Mouse (Mus musculus): ENCODE data around the gene Sap30. TPM values are rescaled to one million over a fixed set of nuclear protein-coding genes. Genes with fewer than 3 reads are reported as not detected.

Sap30 gene
- polyA plus RNA-seq, 1 experiment from 2014 or later: 42.9 TPM

DNA sequence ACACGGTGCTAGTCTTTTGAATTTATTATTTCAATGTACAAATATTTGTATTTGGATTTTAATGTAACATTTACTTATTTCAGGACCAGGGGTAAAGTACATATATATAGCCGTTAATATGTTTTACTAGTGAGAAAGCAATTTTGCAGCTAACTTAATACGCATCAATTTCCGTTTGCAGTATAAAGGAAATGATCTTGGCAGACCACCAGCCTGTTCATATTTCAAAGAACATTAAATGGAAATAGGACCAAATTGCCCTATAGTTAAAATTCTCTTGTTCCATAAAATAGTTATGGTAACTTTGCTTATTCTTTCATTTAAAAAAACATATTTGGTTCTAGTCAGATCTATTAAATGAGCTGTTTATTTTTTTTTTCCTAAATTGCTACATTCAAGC lies 46.5 kb downstream of the Sap30 start:
- no peak overlapping the region for H3K4me2 ChIP-seq
- no peak overlapping the region for H3K9ac ChIP-seq (ENCODE audit: low read depth, low read length)
- no peak overlapping the region for H3K27ac ChIP-seq (ENCODE audit: low read depth, low read length)
- no peaks in the 10 kb centered on the region for H3K27me3 ChIP-seq (replicated peaks; ENCODE audit: control insufficient read depth, insufficient read depth, low read length)
- 86% methylated on average over 4 of the region's 4 CpGs for WGBS
- no peaks in the 10 kb centered on the region for H3K9me3 ChIP-seq (ENCODE audit: control insufficient read depth, low read length)
- H3K4me3 ChIP-seq (ENCODE audit: low read depth, low read length): no peak overlapping the region
- no peaks in the 10 kb centered on the region for H3K36me3 ChIP-seq (ENCODE audit: control insufficient read depth, insufficient read depth, low read length)
- ATAC-seq (replicated peaks; ENCODE audit: low FRiP score) (no peak), DNase-seq (ENCODE audit: low spot score) (no peak)
- H3K4me1 ChIP-seq (replicated peaks; ENCODE audit: control insufficient read depth, insufficient read depth, low read length): no peaks in the 10 kb centered on the region

DNA sequence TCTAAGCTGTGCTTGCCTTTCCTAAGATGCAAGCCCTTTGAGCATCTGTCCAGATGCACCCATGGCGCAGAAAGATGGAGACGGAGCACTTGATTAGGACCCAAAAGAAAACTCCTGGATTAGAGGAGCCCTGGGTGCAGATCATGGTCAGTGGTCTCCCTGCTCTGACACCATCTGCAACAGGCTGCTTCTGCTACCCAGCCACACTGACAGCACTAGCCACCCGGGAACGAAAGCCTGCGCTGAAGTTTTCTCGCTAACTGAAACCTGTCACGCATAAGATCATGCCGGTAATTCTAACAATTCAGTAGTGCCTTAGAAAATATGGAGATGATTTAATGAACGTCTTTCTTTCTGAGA lies 51.2 kb downstream of the Sap30 start:
- no peaks in the 10 kb centered on the region for H3K36me3 ChIP-seq (ENCODE audit: control insufficient read depth, insufficient read depth, low read length)
- H3K27me3 ChIP-seq (replicated peaks; ENCODE audit: control insufficient read depth, insufficient read depth, low read length): no peaks in the 10 kb centered on the region
- H3K27ac ChIP-seq (ENCODE audit: low read depth, low read length): no peak overlapping the region
- H3K4me1 ChIP-seq (replicated peaks; ENCODE audit: control insufficient read depth, insufficient read depth, low read length): no peaks in the 10 kb centered on the region
- ATAC-seq (replicated peaks; ENCODE audit: low FRiP score) (no peak), DNase-seq (ENCODE audit: low spot score) (no peak)
- no peak overlapping the region for H3K4me3 ChIP-seq (ENCODE audit: low read depth, low read length)
- no peak overlapping the region for H3K9ac ChIP-seq (ENCODE audit: low read depth, low read length)
- 84% methylated on average over 9 of the region's 9 CpGs for WGBS
- no peak overlapping the region for H3K4me2 ChIP-seq
- no peaks in the 10 kb centered on the region for H3K9me3 ChIP-seq (ENCODE audit: control insufficient read depth, low read length)

DNA sequence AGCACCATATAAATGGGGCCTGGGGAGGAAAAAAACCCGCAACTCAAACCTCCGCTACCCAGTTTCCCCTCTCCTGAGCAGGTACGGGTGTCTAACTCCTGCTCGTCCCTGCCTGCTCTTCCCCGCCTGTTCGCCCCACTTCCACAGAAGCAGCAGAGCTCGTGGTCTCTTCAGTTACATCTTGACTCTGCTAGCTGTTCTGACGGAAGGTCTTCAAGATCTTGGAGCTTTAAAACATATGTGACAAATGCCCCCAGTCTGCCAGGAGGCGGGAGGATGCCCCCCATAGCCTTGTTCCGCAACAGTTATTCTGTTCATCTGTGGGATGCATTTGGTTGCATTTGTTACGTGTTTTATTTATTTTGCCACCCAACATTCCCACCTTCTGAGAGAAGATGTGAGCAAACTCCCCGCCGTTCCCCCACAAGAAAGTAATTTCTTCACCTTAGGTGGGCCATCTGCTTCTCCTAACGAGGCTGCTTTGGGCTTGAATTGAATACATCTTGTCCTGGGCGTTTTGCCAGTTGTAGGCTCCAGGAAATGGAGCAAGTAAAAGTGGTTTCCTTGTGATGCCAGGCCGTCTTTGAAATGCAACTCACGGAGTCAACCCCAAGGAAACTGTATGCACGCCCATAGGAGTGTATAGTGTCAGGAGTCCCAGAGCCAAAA lies 51.8 kb downstream of the Sap30 start:
- 62% methylated on average over 18 of the region's 18 CpGs for WGBS
- H3K4me2 ChIP-seq: no peak overlapping the region
- no peak for DNase-seq (ENCODE audit: low spot score)
- H3K4me1 ChIP-seq (replicated peaks; ENCODE audit: control insufficient read depth, insufficient read depth, low read length): no peaks in the 10 kb centered on the region
- no peaks in the 10 kb centered on the region for H3K36me3 ChIP-seq (ENCODE audit: control insufficient read depth, insufficient read depth, low read length)
- H3K9ac ChIP-seq (ENCODE audit: low read depth, low read length): no peak overlapping the region
- H3K27me3 ChIP-seq (replicated peaks; ENCODE audit: control insufficient read depth, insufficient read depth, low read length): no peaks in the 10 kb centered on the region
- no peak overlapping the region for H3K4me3 ChIP-seq (ENCODE audit: low read depth, low read length)
- no peaks in the 10 kb centered on the region for H3K9me3 ChIP-seq (ENCODE audit: control insufficient read depth, low read length)
- ATAC-seq (replicated peaks; ENCODE audit: low FRiP score): no peak
- no peak overlapping the region for H3K27ac ChIP-seq (ENCODE audit: low read depth, low read length)

DNA sequence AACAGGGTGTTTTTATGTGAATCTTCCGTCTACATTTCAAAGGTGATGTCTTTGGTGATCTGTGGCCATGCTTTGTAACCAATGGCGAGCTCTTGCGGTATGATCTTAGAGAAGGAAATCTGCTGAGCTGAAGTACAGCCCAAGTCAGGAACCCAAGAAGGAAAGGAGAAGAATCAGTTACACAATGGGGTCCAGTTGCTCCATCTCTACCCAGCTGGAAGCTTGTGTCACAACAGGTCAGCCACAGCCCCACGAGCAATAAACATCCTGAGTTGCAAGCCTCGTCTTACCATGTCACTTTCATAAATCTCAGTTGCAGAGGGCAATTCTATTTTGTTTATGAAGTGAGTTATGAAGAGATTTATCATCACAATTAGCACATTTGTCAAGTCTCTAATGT lies 54.9 kb downstream of the Sap30 start:
- Histone ChIP-seq H3K27ac (ENCODE audit: low read depth, low read length) (no peak overlapping the region), H3K9ac (ENCODE audit: low read depth, low read length) (no peak overlapping the region), H3K27me3 (replicated peaks; ENCODE audit: control insufficient read depth, insufficient read depth, low read length) (no peaks in the 10 kb centered on the region), H3K4me3 (ENCODE audit: low read depth, low read length) (no peak overlapping the region), H3K36me3 (ENCODE audit: control insufficient read depth, insufficient read depth, low read length) (no peaks in the 10 kb centered on the region), H3K4me1 (replicated peaks; ENCODE audit: control insufficient read depth, insufficient read depth, low read length) (no peaks in the 10 kb centered on the region), H3K9me3 (ENCODE audit: control insufficient read depth, low read length) (no peaks in the 10 kb centered on the region), H3K4me2 (no peak overlapping the region)
- WGBS: 79% methylated on average over 5 of the region's 5 CpGs
- ATAC-seq (replicated peaks; ENCODE audit: low FRiP score): no peak
- DNase-seq (ENCODE audit: low spot score): no peak

Other genes with a start within 250 kb of the Sap30 start
- gene Hand2, start 166.9 kb downstream of the Sap30 start, polyA plus RNA-seq (2014; fragmentation: Nextera tagmentation; extraction: Ambion mirVana): 5.4 TPM in 2 replicates
- not detected in 2 replicates for gene Scrg1, start 31.9 kb downstream of the Sap30 start, polyA plus RNA-seq (2014; fragmentation: Nextera tagmentation; extraction: Ambion mirVana)
- 539 and 542 TPM in 2 replicates for gene Hmgb2, start 24.0 kb upstream of the Sap30 start, polyA plus RNA-seq (2014; fragmentation: Nextera tagmentation; extraction: Ambion mirVana)
- gene Galnt7, start 165.2 kb upstream of the Sap30 start, polyA plus RNA-seq (2014; fragmentation: Nextera tagmentation; extraction: Ambion mirVana): 17.4 and 22.6 TPM in 2 replicates